Comparison of ENCODE assay signal across 8 mouse cellular contexts in genomic region chr2:34371441-34372304, GRCm38 (mm10). TPM values are rescaled to one million over a fixed set of nuclear protein-coding genes. Genes with fewer than 3 reads are reported as not detected.
DNase-seq lines count a peak whose midpoint lies in the region; ATAC-seq and TF ChIP-seq lines count a peak whose summit lies in the region.

No protein-coding gene starts in this region.

- WGBS in forebrain, postnatal 0 days = 4% methylated on average over 93 of the region's 118 CpGs
- 1% methylated on average over 68 of the region's 118 CpGs for WGBS in hindbrain, postnatal 0 days
- 1% methylated on average over 55 of the region's 118 CpGs for WGBS in limb, embryonic 15.5 days
- WGBS in midbrain, embryonic 16.5 days = under 1% methylated on average over 79 of the region's 118 CpGs

- 0 out of 2 replicates have a peak, but pooled peaks cover 3% of the 10 kb centered on the region for H3K27me3 ChIP-seq in forebrain, postnatal 0 days (ENCODE audit: insufficient read depth, low read length)
- no peaks in the 10 kb centered on the region for H3K27me3 ChIP-seq in hindbrain, postnatal 0 days (ENCODE audit: insufficient read depth, low read length)
- H3K27me3 ChIP-seq in limb, embryonic 15.5 days = no peaks in the 10 kb centered on the region
- no peaks in the 10 kb centered on the region for H3K27me3 ChIP-seq in midbrain, embryonic 16.5 days (ENCODE audit: control insufficient read depth, insufficient read depth, low read depth, low read length)

- H3K4me2 ChIP-seq in forebrain, postnatal 0 days (ENCODE audit: low read depth) = peak overlapping the region; percentile 83
- H3K4me2 ChIP-seq in hindbrain, postnatal 0 days (ENCODE audit: low read depth, low read length) = peak overlapping the region; percentile 90
- H3K4me2 ChIP-seq in limb, embryonic 15.5 days = peak overlapping the region; percentile 88
- H3K4me2 ChIP-seq in midbrain, embryonic 16.5 days (ENCODE audit: low read length) = peak overlapping the region; percentile 97

- DNase-seq in heart, adult 11 months = peak; percentile 98
- DNase-seq in heart, adult 8-10 months (ENCODE audit: low spot score) = no peak
- DNase-seq in cerebellum, adult 11 months = peak; percentile 39
- peak; percentile 52 for DNase-seq in forebrain, postnatal 0 days
- DNase-seq in hindbrain, postnatal 0 days (ENCODE audit: low spot score) = peak; percentile 81
- DNase-seq in spleen, postnatal 14 days (ENCODE audit: low spot score in 2 of 2) = peak; percentile 17 to 26

- H3K4me3 ChIP-seq in forebrain, postnatal 0 days (ENCODE audit: low read depth, low read length) = peak overlapping the region; percentile 91
- peak overlapping the region; percentile 84 for H3K4me3 ChIP-seq in hindbrain, postnatal 0 days (ENCODE audit: low read length)
- H3K4me3 ChIP-seq in limb, embryonic 15.5 days = peak overlapping the region; percentile 84
- peak overlapping the region; percentile 91 for H3K4me3 ChIP-seq in midbrain, embryonic 16.5 days (ENCODE audit: low read depth, low read length)

- peak overlapping the region; percentile 90 for H3K27ac ChIP-seq in forebrain, postnatal 0 days (ENCODE audit: low read depth, low read length)
- peak overlapping the region; percentile 91 for H3K27ac ChIP-seq in hindbrain, postnatal 0 days
- H3K27ac ChIP-seq in limb, embryonic 15.5 days = peak overlapping the region; percentile 95
- H3K27ac ChIP-seq in midbrain, embryonic 16.5 days (ENCODE audit: low read length) = peak overlapping the region; percentile 96

- H3K4me1 ChIP-seq in forebrain, postnatal 0 days (ENCODE audit: insufficient read depth) = peaks cover 12% of the 10 kb centered on the region; the same call in 1 of the 2 replicates
- H3K4me1 ChIP-seq in hindbrain, postnatal 0 days (ENCODE audit: insufficient read depth, low read length) = no peaks in the 10 kb centered on the region
- H3K4me1 ChIP-seq in limb, embryonic 15.5 days = peaks cover 15% of the 10 kb centered on the region
- H3K4me1 ChIP-seq in midbrain, embryonic 16.5 days (ENCODE audit: control insufficient read depth, insufficient read depth, low read length) = peaks cover 11% of the 10 kb centered on the region

- H3K9ac ChIP-seq in forebrain, postnatal 0 days = peak overlapping the region; percentile 72
- peak overlapping the region; percentile 82 for H3K9ac ChIP-seq in hindbrain, postnatal 0 days (replicated peaks; ENCODE audit: low read length)
- H3K9ac ChIP-seq in limb, embryonic 15.5 days = peak overlapping the region; percentile 88
- peak overlapping the region; percentile 87 for H3K9ac ChIP-seq in midbrain, embryonic 16.5 days (ENCODE audit: low read depth, low read length)

- no peaks in the 10 kb centered on the region for H3K36me3 ChIP-seq in forebrain, postnatal 0 days (ENCODE audit: insufficient read depth)
- no peaks in the 10 kb centered on the region for H3K36me3 ChIP-seq in hindbrain, postnatal 0 days (ENCODE audit: insufficient read depth, low read length)
- no peaks in the 10 kb centered on the region for H3K36me3 ChIP-seq in limb, embryonic 15.5 days
- H3K36me3 ChIP-seq in midbrain, embryonic 16.5 days (ENCODE audit: control insufficient read depth, insufficient read depth, low read length) = no peaks in the 10 kb centered on the region

- H3K9me3 ChIP-seq in forebrain, postnatal 0 days (ENCODE audit: low read length) = no peaks in the 10 kb centered on the region
- no peaks in the 10 kb centered on the region for H3K9me3 ChIP-seq in hindbrain, postnatal 0 days (ENCODE audit: low read length)
- no peaks in the 10 kb centered on the region for H3K9me3 ChIP-seq in limb, embryonic 15.5 days
- no peaks in the 10 kb centered on the region for H3K9me3 ChIP-seq in midbrain, embryonic 16.5 days (replicated peaks; ENCODE audit: control insufficient read depth, low read length, poor library complexity, severe bottlenecking)

- ATAC-seq in forebrain, postnatal 0 days = peak; percentile 53
- peak; percentile 31 for ATAC-seq in hindbrain, postnatal 0 days
- 0 out of 2 replicates have a peak, but pooled peaks have one; percentile 15 for ATAC-seq in limb, embryonic 15.5 days (ENCODE audit: insufficient number of reproducible peaks, low FRiP score, low TSS enrichment, low read depth)
- ATAC-seq in midbrain, embryonic 16.5 days = peak; percentile 22

- no peak for TF ChIP-seq CTCF in forebrain, postnatal 0 days (IDR thresholded peaks at IDR 0.05; ENCODE audit: low read depth)
- no peak for TF ChIP-seq CTCF in hindbrain, postnatal 0 days (IDR thresholded peaks at IDR 0.05; ENCODE audit: low read depth)

RNA-seq across cellular contexts. Expression of gene Pbx3, which starts 1.3 kb away (rescaled TPM):
- 10 to 100 TPM in 2 of 4 experiments, 1 to 10 TPM in 2; 7.8 to 11.4 (median 10.0) TPM for total RNA-seq in heart, adult 8-10 months (2022)
- 60.2 and 83.2 TPM in 2 replicates for total RNA-seq in forebrain, postnatal 0 days (2014; rRNA removed)
- polyA plus RNA-seq in forebrain, postnatal 0 days (2015; fragmentation: Nextera tagmentation; extraction: Ambion mirVana) = 48.5 and 49.2 TPM in 2 replicates
- total RNA-seq in hindbrain, postnatal 0 days (2014; rRNA removed) = 92.5 and 96.8 TPM in 2 replicates
- 65.9 and 77.0 TPM in 2 replicates for polyA plus RNA-seq in hindbrain, postnatal 0 days (2015; fragmentation: Nextera tagmentation; extraction: Ambion mirVana)
- 16.6 and 19.2 TPM in 2 replicates for polyA plus RNA-seq in limb, embryonic 15.5 days (2015; fragmentation: Nextera tagmentation; extraction: Ambion mirVana)
- 78.4 and 82.7 TPM in 2 replicates for polyA plus RNA-seq in midbrain, embryonic 16.5 days (2015; fragmentation: Nextera tagmentation; extraction: Ambion mirVana)

RNA-seq across cellular contexts. Expression of gene Mapkap1, which starts 34.9 kb away (rescaled TPM):
- total RNA-seq in heart, adult 8-10 months (2022) = 10 to 100 TPM; 60.5 to 73.6 (median 68.7) TPM
- total RNA-seq in forebrain, postnatal 0 days (2014; rRNA removed) = 78.9 and 102 TPM in 2 replicates
- polyA plus RNA-seq in forebrain, postnatal 0 days (2015; fragmentation: Nextera tagmentation; extraction: Ambion mirVana) = 89.8 and 102 TPM in 2 replicates
- total RNA-seq in hindbrain, postnatal 0 days (2014; rRNA removed) = 153 and 178 TPM in 2 replicates
- 90.4 and 94.4 TPM in 2 replicates for polyA plus RNA-seq in hindbrain, postnatal 0 days (2015; fragmentation: Nextera tagmentation; extraction: Ambion mirVana)
- polyA plus RNA-seq in limb, embryonic 15.5 days (2015; fragmentation: Nextera tagmentation; extraction: Ambion mirVana) = 86.1 and 95.9 TPM in 2 replicates
- polyA plus RNA-seq in midbrain, embryonic 16.5 days (2015; fragmentation: Nextera tagmentation; extraction: Ambion mirVana) = 88.3 and 89.1 TPM in 2 replicates
